Comparison of ENCODE assay signal across 23 mouse cellular contexts in genomic region chr10:75511897-75512296, GRCm38 (mm10). TPM values are rescaled to one million over a fixed set of nuclear protein-coding genes. Genes with fewer than 3 reads are reported as not detected.
DNase-seq lines count a peak whose midpoint lies in the region; ATAC-seq and TF ChIP-seq lines count a peak whose summit lies in the region.
"Had no signal": no experiment of that assay in that cellular context is flagged by ENCODE, and none has a peak within 500 bp of the region (broad histone marks: within the 10 kb centered on the region; RNA-seq: fewer than 3 reads in every experiment).

No protein-coding gene starts in this region.

- H3K79me2 ChIP-seq in liver, adult 2 months (ENCODE audit: control insufficient read depth, insufficient read depth, low read length): peaks cover 16% of the 10 kb centered on the region; the same call in 1 of the 2 replicates

- no peaks in the 10 kb centered on the region for H3K27me3 ChIP-seq in liver, adult 2 months (ENCODE audit: control insufficient read depth, insufficient read depth, low read length)
- H3K27me3 ChIP-seq in liver, embryonic 11.5 days (replicated peaks; ENCODE audit: control insufficient read depth, insufficient read depth, low read length): no peaks in the 10 kb centered on the region
- no peaks in the 10 kb centered on the region for H3K27me3 ChIP-seq in forebrain, embryonic 16.5 days (replicated peaks; ENCODE audit: control insufficient read depth, insufficient read depth, low read length)
- H3K27me3 ChIP-seq: embryonic facial prominence, embryonic 13.5 days; forebrain, embryonic 12.5 days; hindbrain, embryonic 15.5 days had no signal

- H3K4me2 ChIP-seq in liver, embryonic 11.5 days: no peak overlapping the region
- no peak overlapping the region for H3K4me2 ChIP-seq in forebrain, embryonic 16.5 days (ENCODE audit: low read length)
- H3K4me2 ChIP-seq: embryonic facial prominence, embryonic 13.5 days; forebrain, embryonic 12.5 days; hindbrain, embryonic 15.5 days had no signal

- H3K27ac ChIP-seq in liver, adult 2 months (replicated peaks; ENCODE audit: insufficient read depth, low read depth, low read length): peak overlapping the region; percentile 100
- H3K27ac ChIP-seq in liver, embryonic 11.5 days (ENCODE audit: low read depth, low read length): no peak overlapping the region
- peak overlapping the region; percentile 81; the same call in 1 of the 2 replicates for H3K27ac ChIP-seq in brown adipose tissue, adult 24 weeks (replicated peaks; ENCODE audit: low read depth, low read length)
- no peak overlapping the region for H3K27ac ChIP-seq in forebrain, embryonic 16.5 days (ENCODE audit: low read length)
- H3K27ac ChIP-seq: embryonic facial prominence, embryonic 13.5 days; forebrain, embryonic 12.5 days; heart, embryonic 10.5 days; hindbrain, embryonic 15.5 days had no signal

- H3K36me3 ChIP-seq in liver, adult 2 months (ENCODE audit: control insufficient read depth, insufficient read depth, low read length): peaks cover 46% of the 10 kb centered on the region
- H3K36me3 ChIP-seq in liver, embryonic 11.5 days (ENCODE audit: control insufficient read depth, insufficient read depth, low read length): peaks cover 42% of the 10 kb centered on the region
- peaks cover 28% of the 10 kb centered on the region for H3K36me3 ChIP-seq in forebrain, embryonic 16.5 days (ENCODE audit: control insufficient read depth, insufficient read depth)

- no peak for TF ChIP-seq POLR2A in liver, adult 2 months (IDR thresholded peaks at IDR 0.05; ENCODE audit: extremely low read depth, insufficient read depth, low read length)

- ATAC-seq in liver, embryonic 11.5 days (replicated peaks; ENCODE audit: low FRiP score): no peak
- no peak for ATAC-seq in forebrain, embryonic 16.5 days
- ATAC-seq: CD4-positive, CD25-positive, alpha-beta regulatory T cell, adult 4 months; forebrain, postnatal 0 days had no signal

- peaks cover 46% of the 10 kb centered on the region for H3K4me1 ChIP-seq in liver, adult 2 months (ENCODE audit: control insufficient read depth, insufficient read depth, low read length)
- H3K4me1 ChIP-seq in liver, embryonic 11.5 days (replicated peaks; ENCODE audit: control insufficient read depth, insufficient read depth, low read length): peaks cover 31% of the 10 kb centered on the region
- H3K4me1 ChIP-seq in brown adipose tissue, adult 24 weeks (ENCODE audit: control insufficient read depth, insufficient read depth, insufficient read length, low read length): peaks cover 28% of the 10 kb centered on the region
- H3K4me1 ChIP-seq in forebrain, embryonic 16.5 days (replicated peaks; ENCODE audit: control insufficient read depth, insufficient read depth, low read length): peaks cover 15% of the 10 kb centered on the region

- H3K4me3 ChIP-seq in liver, adult 2 months (ENCODE audit: insufficient read depth, low read depth, low read length): no peak overlapping the region
- H3K4me3 ChIP-seq in liver, embryonic 11.5 days (ENCODE audit: low read depth, low read length): no peak overlapping the region
- no peak overlapping the region for H3K4me3 ChIP-seq in brown adipose tissue, adult 24 weeks (ENCODE audit: insufficient read depth, low read depth, low read length)
- no peak overlapping the region for H3K4me3 ChIP-seq in forebrain, embryonic 16.5 days (replicated peaks; ENCODE audit: low read length)
- H3K4me3 ChIP-seq: embryonic facial prominence, embryonic 13.5 days; forebrain, embryonic 12.5 days; heart, embryonic 10.5 days; hindbrain, embryonic 15.5 days had no signal

- intact Hi-C loops in heart, postnatal 10 days (cut with DNase I): no loop called here

- DNase-seq in heart, adult 11 months: peak; percentile 88
- no peak for DNase-seq in heart, postnatal 10 days
- no peak for DNase-seq in liver, adult 2 months (ENCODE audit: extremely low read depth, low read depth, low spot score)
- DNase-seq in liver, embryonic 11.5 days (ENCODE audit: low spot score): no peak
- peak; percentile 73 for DNase-seq in skeletal muscle tissue, adult 2 months (ENCODE audit: low read depth, low spot score)
- DNase-seq: adrenal gland, adult 8-10 months; cerebellum, adult 11-12 months; cerebellum, adult 9-10 months; cerebellum, postnatal 25 days; forebrain, postnatal 0 days; heart, adult 18-20 months; heart, postnatal 14 days; kidney, adult 11 months had no signal

- no peaks in the 10 kb centered on the region for H3K9me3 ChIP-seq in liver, embryonic 11.5 days (ENCODE audit: control insufficient read depth, low read length)
- H3K9me3 ChIP-seq in forebrain, embryonic 16.5 days (ENCODE audit: control insufficient read depth, low read length): no peaks in the 10 kb centered on the region
- H3K9me3 ChIP-seq: embryonic facial prominence, embryonic 13.5 days; forebrain, embryonic 12.5 days; G1E; heart, embryonic 10.5 days; hindbrain, embryonic 15.5 days had no signal

- no peak for TF ChIP-seq CTCF in liver, adult 2 months (IDR thresholded peaks at IDR 0.05; ENCODE audit: low read depth, low read length)

- 87% methylated on average over 7 of the region's 7 CpGs for WGBS in liver, adult 2 months
- WGBS in liver, embryonic 11.5 days: 96% methylated on average over 7 of the region's 7 CpGs
- WGBS in forebrain, embryonic 16.5 days: 98% methylated on average over 7 of the region's 7 CpGs

- peak overlapping the region; percentile 65 for H3K9ac ChIP-seq in liver, adult 2 months (ENCODE audit: low read depth, low read length)
- no peak overlapping the region for H3K9ac ChIP-seq in liver, embryonic 11.5 days (ENCODE audit: low read depth, low read length)
- no peak overlapping the region for H3K9ac ChIP-seq in forebrain, embryonic 16.5 days (replicated peaks; ENCODE audit: low read depth, low read length)
- H3K9ac ChIP-seq: embryonic facial prominence, embryonic 13.5 days; forebrain, embryonic 12.5 days; forebrain, postnatal 0 days; hindbrain, embryonic 15.5 days had no signal

RNA-seq across cellular contexts. Expression of gene Snrpd3, which starts 5.5 kb away (rescaled TPM):
- total RNA-seq in heart, postnatal 10 days (2021): 10 to 100 TPM; 67.9 to 75.9 TPM
- 26.6 and 29.1 TPM in 2 replicates for total RNA-seq in liver, adult 2 months (2014; rRNA removed)
- polyA plus RNA-seq in liver, adult 2 months (2012; rRNA removed): 12.5 and 21.0 TPM in 2 replicates
- 272 and 328 TPM in 2 replicates for polyA plus RNA-seq in liver, embryonic 11.5 days (2014; fragmentation: Nextera tagmentation; extraction: Ambion mirVana)
- 157 and 178 TPM in 2 replicates for polyA plus RNA-seq in brown adipose tissue, adult 24 weeks (2012; ENCODE audit: insufficient read depth, insufficient read length, missing spikeins)
- 135 and 147 TPM in 2 replicates for polyA plus RNA-seq in forebrain, embryonic 16.5 days (2015; fragmentation: Nextera tagmentation; extraction: Ambion mirVana)

RNA-seq across cellular contexts. Expression of gene Gucd1, which starts 5.9 kb away (rescaled TPM):
- total RNA-seq in heart, postnatal 10 days (2021): 10 to 100 TPM; 42.8 to 44.0 TPM
- 115 and 138 TPM in 2 replicates for total RNA-seq in liver, adult 2 months (2014; rRNA removed)
- polyA plus RNA-seq in liver, adult 2 months (2012; rRNA removed): 162 and 166 TPM in 2 replicates
- polyA plus RNA-seq in liver, embryonic 11.5 days (2014; fragmentation: Nextera tagmentation; extraction: Ambion mirVana): 44.5 and 48.8 TPM in 2 replicates
- polyA plus RNA-seq in brown adipose tissue, adult 24 weeks (2012; ENCODE audit: insufficient read depth, insufficient read length, missing spikeins): 29.8 and 61.0 TPM in 2 replicates
- 17.3 and 22.2 TPM in 2 replicates for polyA plus RNA-seq in forebrain, embryonic 16.5 days (2015; fragmentation: Nextera tagmentation; extraction: Ambion mirVana)

RNA-seq across cellular contexts. Expression of gene Lrrc75b, which starts 48.2 kb away (rescaled TPM):
- 1 to 10 TPM; 1.0 to 1.2 TPM for total RNA-seq in heart, postnatal 10 days (2021)
- total RNA-seq in liver, adult 2 months (2014; rRNA removed): under 0.01 TPM in 1 of 2 replicates, not detected in the other
- polyA plus RNA-seq in liver, adult 2 months (2012; rRNA removed): 0.02 TPM in 1 of 2 replicates, not detected in the other
- 0.48 and 0.52 TPM in 2 replicates for polyA plus RNA-seq in liver, embryonic 11.5 days (2014; fragmentation: Nextera tagmentation; extraction: Ambion mirVana)
- polyA plus RNA-seq in brown adipose tissue, adult 24 weeks (2012; ENCODE audit: insufficient read depth, insufficient read length, missing spikeins): not detected in 2 replicates
- 18.0 and 23.4 TPM in 2 replicates for polyA plus RNA-seq in forebrain, embryonic 16.5 days (2015; fragmentation: Nextera tagmentation; extraction: Ambion mirVana)
- total RNA-seq: hematopoietic stem cell, adult 5-6 weeks had no signal
- polyA plus RNA-seq: G1E had no signal

RNA-seq across cellular contexts. Expression of gene Ggt1, which starts 49.5 kb away (rescaled TPM):
- not detected for total RNA-seq in heart, postnatal 10 days (2021)
- 0.54 and 0.92 TPM in 2 replicates for total RNA-seq in liver, adult 2 months (2014; rRNA removed)
- 0.20 and 0.68 TPM in 2 replicates for polyA plus RNA-seq in liver, adult 2 months (2012; rRNA removed)
- 4.2 and 4.9 TPM in 2 replicates for polyA plus RNA-seq in liver, embryonic 11.5 days (2014; fragmentation: Nextera tagmentation; extraction: Ambion mirVana)
- not detected in 2 replicates for polyA plus RNA-seq in brown adipose tissue, adult 24 weeks (2012; ENCODE audit: insufficient read depth, insufficient read length, missing spikeins)
- polyA plus RNA-seq in forebrain, embryonic 16.5 days (2015; fragmentation: Nextera tagmentation; extraction: Ambion mirVana): 0.53 and 1.0 TPM in 2 replicates
- total RNA-seq: G1E; gastrocnemius, adult 8-10 months; heart, postnatal 14 days had no signal
- polyA plus RNA-seq: G1E had no signal

Comparison
In these comparisons a context has a peak if more than half of its experiments do, and no peak if none do; other contexts are left out.
1. DNase-seq: peak in heart, adult 11 months (single experiment) and skeletal muscle tissue, adult 2 months (single experiment); none in heart, postnatal 10 days (0 of 2), liver, adult 2 months (single experiment) and liver, embryonic 11.5 days (single experiment).
2. H3K27ac ChIP-seq: peak in liver, adult 2 months (single experiment) and brown adipose tissue, adult 24 weeks (single experiment); none in liver, embryonic 11.5 days (single experiment) and forebrain, embryonic 16.5 days (single experiment).
3. RNA of gene Lrrc75b, which starts 48.2 kb away (polyA plus RNA-seq): 18.0 to 23.4 TPM in forebrain, embryonic 16.5 days; 0.48 to 0.52 TPM in liver, embryonic 11.5 days, not detected in brown adipose tissue, adult 24 weeks and 0.02 TPM in liver, adult 2 months; every median in the first group is over 10 times any median in the second.